Mouse (Mus musculus): ENCODE data around the gene Dnajc3.

DNA sequence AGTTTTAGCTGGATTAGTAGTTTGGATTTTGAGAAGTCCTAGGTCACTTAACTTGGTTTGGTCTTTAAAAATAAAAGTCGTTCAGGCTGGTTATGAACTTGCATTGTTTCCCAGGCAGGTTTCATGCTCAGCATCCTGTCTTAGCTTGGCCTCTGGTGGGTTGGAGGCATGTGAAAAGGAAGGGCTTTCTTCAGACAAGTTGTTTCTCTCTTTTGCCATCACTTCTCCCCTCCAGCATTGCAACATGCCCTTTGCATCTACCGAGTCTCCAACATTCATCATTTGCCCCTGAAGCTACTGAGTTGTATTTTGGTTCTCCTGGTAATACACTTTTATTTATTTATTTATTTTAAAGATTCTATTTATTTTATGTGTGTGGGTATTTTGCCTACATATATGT, 6.9 kb downstream of the Dnajc3 start:
- TF ChIP-seq POLR2A (IDR thresholded peaks at IDR 0.05; ENCODE audit: low read depth, low read length), result no peak
- no peak for TF ChIP-seq CTCF (IDR thresholded peaks at IDR 0.05; ENCODE audit: extremely low read depth, insufficient read length, insufficient replicate concordance, low read depth, low read length)

Measured in small intestine, adult 2 months (tissue).